Mouse (Mus musculus) retina, postnatal 7 days (tissue): ENCODE measurements around the gene Ppp2r3a.

Source experiments
- DNase-seq: peaks from one replicate; pipeline ENCODE4 v3.0.0-alpha.2; 2012; ENCODE audit warnings: low read depth, low spot score

Ppp2r3a gene

DNA sequence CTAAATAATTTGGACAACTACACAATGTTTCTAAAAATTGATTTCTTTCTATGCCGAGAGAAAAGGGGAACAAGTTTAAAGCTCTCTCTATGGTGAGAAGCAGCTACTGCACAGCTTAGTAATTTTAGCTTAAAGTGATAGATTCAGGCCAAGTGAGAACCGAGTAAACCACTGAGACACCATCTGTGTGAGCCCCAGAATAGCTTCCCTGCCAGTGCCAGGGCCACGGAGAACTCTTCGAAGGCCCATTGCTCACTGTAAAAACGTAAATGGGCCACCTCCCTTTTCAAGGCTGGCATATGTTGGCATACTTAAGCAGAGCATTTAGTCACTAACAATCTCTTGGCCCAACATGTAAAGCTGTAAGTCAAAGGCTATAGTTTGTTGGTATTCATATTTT is 91.5 kb downstream of the Ppp2r3a start:
- no peak for DNase-seq

DNA sequence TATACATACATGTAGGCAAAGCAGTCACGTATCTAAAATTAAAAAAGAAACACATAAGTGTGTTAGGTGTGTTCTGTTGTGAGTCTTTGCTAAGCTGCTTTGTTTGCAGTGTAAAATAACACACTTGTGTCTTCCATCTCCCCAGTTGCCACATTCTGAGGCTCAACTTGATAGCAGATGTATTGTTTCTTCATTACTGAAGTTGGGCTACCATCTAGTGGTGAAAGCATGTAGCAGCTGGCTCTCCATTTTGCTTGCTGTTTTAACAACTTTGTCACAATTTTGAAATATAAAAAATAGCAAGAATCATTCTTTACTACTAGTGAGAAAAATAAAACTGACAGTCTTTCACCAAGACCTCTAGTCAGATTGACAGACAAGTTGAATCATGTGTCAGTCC is 92.2 kb downstream of the Ppp2r3a start:
- DNase-seq: peak; percentile 50

DNA sequence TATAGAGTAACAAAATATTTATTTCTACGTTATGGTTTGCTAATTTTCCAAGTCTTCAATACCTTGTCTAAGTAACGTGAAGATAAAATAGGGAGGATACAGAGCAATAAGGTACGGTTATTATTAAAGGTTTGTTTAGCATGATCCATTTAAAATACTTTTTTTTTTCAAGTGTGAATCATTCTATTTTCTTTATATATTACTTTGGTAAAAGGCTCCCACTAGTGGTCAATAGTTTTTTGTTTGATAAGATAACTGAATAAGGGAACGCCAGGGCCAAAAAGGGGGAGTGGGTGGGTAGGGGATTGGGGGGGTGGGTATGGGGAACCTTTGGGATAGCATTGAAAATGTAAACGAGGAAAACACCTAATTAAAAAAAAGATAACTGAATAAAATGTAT is 98.7 kb downstream of the Ppp2r3a start:
- no peak for DNase-seq

DNA sequence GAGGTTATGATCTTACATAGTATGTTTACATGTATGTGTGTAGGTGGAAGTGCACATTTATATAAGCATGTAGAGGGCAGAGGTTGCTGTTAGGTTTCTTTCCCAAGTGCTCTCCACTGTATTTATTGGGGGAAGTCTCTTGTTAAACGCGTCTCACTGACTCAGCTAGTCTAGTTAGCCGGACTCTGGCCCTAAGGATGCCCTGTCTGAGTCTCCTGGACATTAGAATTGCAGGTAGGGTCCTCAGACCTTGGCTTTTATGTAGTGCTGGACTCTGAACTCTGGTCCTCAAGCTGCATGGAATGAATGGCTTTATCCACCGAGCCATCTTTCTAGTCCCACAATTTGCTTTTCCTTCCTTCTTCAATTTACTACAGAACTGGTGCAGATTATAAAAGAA is 108.0 kb downstream of the Ppp2r3a start:
- DNase-seq: no peak

DNA sequence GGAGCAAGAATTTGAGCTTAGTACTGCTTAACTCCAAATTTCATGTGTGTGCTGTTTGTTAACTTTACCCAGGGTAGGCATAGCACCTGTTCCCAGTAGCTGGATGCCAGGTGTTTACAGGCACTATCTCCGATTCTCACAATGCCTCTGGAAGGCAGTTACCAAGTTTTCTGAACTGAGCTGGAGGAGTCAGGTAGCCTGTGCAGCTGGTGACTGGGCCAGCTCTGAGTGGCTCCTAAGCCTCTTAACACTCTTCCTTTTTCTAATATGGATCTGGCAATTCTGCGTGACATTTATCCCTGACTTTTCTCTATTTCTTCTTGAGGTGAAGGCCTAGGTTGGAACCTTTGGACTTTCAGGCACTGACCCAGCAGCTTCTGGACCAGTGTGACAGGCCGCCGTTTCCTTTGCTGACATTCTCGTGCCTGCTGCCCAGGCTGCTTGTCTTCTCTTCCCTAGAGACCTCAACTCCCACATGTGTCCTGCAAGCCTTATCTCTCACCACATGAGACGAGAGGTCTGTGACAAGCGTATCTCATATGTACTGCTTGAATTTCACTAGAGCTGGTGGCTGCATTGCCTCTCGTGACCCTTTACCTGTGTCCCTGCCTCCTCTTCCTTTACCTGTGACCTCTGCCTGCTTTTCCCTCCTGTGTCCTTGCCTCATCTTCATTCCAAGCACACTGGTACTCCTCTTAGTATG is 137.3 kb downstream of the Ppp2r3a start:
- no peak for DNase-seq

DNA sequence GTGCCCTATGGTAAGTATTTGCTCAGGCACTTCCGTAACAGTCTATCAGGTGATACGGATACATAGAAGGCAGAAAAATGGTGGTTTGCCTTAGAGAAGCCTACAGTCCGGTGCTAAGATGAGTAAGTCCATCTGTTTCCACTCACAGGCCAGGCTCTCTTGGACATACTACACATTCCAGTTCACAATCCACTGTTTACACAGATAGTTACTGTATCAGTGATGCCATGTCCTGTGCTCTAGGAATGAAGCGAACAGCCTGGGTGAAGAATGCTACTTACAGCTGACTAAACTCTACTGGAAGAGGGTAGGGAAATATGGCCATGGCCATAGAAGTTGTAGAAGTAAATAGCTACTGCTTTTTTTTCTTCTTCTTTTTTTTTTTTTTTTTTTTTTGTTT is 138.3 kb downstream of the Ppp2r3a start:
- no peak for DNase-seq

DNA sequence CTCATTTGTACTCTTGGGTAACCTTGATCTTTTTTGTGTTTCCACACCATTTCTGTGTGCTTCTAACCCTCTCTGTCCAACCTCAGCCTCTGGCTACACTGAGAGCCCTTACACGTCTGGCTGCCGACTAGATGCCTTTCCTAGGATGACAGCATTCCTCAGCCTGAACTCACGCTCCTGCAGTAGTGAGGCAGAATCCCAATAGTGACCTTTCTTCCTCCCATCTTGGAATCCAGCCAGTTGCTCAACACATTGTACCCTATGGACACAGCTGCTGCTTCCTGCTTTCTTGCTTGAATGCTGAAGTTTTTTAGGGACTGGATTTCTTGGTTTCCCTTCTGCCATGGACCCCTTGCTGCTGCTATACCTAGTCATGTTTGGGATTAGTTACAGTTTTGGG is 141.6 kb downstream of the Ppp2r3a start:
- DNase-seq: no peak

DNA sequence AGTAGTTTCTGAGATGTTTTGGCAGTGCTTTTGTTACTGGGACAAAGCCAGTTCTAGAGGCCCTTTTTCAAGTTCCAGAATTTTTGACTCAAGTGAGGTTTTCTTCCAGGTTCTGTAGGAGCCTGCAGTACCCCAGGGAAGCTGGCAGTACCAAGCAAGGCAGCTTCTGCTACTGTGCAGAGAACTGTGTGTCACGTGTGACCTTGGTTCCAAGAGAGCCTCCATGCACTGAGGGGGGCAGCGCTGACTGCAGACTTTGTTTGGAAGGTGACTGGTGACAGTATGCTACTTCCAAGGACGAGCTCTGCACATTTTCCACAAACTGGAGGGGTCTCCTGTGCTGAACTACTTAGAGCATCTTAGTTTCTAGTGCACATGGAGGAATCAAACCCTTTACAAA is 144.2 kb downstream of the Ppp2r3a start:
- DNase-seq: no peak

DNA sequence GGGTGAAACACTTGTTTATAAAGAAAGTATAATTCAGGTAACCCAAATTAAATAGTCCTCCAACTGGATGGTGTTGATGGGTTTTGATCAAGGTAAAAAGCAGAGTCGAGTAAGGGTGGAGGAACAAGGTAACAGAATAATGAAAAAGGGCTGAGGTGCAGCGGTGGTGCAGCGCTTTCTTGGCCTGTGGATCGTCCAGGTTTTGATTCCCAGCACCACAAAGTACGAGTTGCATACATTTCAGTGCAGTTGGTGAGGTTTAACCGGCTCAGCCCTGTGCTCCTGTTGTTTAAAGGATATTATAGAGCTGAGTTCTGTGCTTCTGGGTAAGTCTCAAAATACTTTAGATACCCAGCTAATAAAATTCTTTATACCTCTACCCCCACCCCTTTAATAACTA is 145.9 kb downstream of the Ppp2r3a start:
- DNase-seq: no peak

DNA sequence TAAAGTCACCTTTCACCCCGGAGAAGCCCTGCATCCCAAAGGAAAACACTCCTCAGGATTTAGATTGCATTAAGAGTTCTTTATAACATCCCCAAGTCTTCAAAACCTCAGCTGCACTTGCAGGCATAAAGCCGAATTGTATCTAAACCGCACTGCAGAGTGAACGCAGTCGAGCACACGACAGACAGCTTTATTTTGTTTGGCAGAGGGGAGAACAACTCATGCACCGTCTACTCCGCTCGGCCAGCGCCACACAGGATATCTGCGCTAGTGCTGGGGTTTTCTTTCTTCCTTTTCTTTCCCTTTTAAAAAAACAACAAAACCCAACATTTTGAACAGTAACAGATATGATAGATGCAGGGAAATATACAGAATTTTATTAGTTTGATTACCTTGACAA is 146.7 kb downstream of the Ppp2r3a start:
- no peak for DNase-seq

DNA sequence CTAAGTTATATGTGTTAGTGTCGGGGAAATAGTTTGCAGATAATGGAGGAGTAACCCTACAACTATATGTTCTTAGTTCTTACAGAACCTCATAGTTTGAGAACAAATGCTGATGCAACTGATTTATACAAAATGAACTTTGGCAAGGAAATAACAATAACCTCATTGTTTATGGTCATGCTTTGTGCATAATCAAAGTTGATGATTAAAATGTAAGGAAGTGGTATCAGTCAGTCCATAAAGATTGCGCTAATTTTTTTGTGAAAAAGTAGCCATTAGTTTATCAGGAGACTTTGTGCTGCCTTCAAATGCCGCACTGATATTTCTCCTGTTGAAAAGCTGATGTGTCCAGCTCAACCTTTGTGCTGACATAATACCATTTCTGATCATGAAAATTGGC is 149.3 kb downstream of the Ppp2r3a start:
- no peak for DNase-seq

DNA sequence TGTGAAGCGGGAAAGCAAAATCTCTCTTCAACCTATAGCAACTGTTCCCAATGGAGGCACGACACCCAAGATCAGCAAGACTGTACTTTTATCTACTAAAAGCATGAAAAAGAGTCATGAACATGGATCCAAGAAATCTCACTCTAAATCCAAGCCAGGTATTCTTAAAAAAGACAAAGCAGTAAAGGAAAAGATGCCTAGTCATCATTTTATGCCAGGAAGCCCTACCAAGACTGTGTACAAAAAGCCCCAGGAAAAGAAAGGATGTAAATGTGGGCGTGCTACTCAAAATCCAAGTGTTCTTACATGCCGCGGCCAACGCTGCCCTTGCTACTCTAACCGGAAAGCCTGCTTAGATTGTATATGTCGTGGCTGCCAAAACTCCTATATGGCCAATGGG is 150.0 kb downstream of the Ppp2r3a start:
- DNase-seq: no peak

DNA sequence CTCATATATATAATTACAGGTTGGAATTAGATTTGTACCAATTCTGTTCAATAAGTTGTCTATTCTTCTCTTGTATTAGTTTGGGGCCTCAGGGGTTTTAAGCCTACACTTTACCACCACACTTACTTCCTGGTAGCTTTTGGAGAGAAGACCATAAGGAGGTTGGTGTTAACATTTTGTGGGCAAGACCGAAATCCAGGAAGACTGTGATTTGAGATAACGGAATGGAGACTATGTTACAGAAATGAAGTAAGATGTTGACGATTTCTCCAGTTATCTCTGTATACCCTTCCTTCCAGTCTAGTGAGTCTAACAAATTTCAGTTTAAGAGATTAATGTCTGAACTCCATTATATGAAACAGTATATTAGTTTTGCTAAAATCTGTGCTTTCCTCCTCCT is 151.4 kb downstream of the Ppp2r3a start:
- DNase-seq: no peak

DNA sequence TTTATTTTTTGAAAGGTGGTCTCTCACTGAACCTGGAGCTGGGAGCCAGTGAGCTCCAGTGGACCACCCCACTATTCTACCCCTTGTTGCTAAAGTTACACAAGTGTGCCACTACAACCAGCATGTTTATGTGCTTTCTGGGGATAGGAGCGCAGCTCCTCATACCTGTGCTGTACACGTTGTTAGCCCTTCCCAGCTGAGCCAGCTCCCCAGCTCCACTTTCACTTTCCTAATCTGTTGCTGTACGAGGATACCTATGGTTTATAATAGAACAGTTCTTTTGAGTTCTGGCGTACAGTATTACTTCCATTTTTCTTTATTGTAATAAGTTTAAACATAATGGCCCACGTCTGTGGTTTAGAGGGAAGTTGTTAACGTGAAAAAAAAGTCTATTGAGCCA is 152.2 kb downstream of the Ppp2r3a start:
- no peak for DNase-seq

DNA sequence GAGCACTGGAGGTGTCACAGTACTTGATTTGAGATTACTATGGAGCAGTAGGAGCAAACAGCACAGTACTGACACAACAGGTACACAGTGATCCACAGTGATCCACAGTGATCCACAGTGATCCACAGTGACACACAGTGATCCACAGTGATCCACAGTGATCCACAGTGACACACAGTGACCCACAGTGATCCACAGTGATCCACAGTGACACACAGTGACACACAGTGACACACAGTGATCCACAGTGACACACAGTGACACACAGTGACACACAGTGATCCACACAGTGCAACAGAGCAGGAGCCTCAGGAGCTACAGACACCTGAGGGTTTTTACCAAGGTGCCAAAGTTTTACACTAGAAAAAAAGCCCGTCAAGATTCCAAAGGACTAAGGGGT is 154.1 kb downstream of the Ppp2r3a start:
- DNase-seq: no peak

DNA sequence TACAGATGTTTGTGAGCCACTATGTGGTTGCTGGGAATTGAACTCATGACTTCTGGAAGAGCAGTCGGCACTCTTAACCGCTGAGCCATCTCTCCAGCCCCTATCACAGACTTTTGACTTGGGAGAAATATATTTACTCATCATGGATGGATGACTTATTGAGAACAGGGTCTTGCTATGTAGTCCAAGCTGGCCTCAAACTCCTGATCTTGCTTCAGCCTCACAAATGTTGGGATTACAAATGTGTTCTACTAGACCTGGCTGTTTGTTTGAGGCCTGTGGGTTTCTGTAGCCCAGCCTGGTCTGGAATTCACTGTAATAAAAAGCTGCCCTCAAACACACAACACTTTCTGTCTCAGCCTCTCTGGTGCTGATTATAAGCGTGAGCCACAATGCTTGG is 155.1 kb downstream of the Ppp2r3a start:
- no peak for DNase-seq

DNA sequence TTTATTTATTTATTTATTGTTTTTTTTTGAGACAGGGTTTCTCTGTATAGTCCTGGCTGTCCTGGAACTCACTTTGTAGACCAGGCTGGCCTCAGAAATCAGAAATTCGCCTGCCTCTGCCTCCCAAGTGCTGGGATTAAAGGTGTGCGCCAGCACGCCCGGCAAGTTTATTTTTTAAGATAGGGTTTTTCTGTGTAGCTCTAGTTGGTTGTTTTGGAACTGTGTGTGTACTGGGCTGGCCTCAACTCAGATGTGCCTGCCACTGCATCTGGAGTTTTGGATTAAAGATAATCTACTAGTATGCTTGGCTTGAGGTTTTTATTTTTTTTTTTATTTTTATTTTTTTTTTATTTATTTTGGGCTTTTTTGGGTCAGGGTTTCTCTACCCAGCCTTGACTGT is 156.2 kb downstream of the Ppp2r3a start:
- DNase-seq: no peak

DNA sequence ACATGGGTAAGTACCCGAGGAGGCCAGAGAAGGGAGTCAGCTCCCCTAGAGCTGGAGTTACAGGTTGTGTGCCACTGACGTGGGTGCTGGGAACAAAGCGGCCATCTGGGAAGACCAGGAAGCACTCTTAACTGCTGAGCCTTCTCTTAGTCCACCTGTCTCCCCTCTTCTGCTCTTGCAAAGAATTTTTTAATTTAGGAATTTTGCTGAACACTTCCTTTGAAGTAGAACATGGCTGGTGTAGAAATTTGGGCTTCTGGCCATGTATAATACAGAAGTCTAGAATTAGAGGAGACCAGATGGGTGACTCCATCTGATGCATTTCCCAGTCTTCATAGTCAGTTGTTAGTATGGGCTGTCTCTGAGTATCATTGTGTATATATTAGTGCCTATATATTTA is 167.9 kb downstream of the Ppp2r3a start:
- no peak for DNase-seq

DNA sequence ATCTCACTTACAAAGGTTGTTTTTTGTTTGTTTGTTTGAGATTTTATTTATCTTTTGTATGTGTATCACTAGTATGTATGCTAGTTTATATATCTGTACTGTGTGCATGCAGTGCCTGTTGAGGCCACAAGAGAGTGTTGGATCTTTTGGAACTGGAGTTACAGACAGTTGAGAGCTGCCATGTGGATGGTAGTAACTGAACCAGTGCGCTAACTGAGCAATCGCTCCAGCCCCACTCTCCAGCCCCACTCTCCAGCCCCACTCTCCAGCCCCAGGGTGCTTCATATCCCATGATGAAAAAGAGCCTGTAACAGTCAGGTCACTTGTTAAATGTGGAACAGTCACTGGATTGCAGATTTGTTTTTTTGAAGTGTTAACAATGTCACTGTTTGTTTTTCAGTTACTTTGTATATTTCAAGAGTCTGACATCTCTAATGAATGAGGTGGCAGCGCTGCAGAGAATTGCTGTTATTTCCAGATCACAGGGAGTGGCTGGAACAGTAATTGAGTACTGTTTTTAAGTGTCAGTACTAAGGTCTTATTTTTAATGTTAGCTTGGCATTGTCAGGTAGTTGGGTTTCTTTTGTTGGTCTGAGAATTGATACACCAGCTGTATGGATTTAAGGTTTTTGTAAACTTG is 171.4 kb downstream of the Ppp2r3a start:
- no peak for DNase-seq

DNA sequence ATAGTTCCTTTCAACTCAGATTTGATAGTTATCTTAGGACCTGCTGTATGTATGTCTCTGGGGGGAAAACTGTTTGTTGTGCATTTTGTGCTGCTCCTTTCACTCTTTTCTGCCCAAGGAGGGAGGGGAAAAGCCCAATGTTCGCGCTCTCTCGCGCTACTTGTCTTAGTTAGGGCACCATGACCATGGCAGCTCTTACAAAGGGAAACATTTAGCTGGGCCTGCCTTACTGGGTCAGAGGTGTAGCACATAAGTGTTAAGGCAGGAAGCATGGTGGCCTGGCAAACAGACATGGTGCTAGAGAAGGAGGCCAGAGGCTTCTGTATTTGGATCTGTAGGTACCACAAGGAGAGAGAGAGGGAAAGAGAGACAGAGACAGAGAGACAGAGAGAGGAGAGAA is 173.0 kb downstream of the Ppp2r3a start:
- no peak for DNase-seq

DNA sequence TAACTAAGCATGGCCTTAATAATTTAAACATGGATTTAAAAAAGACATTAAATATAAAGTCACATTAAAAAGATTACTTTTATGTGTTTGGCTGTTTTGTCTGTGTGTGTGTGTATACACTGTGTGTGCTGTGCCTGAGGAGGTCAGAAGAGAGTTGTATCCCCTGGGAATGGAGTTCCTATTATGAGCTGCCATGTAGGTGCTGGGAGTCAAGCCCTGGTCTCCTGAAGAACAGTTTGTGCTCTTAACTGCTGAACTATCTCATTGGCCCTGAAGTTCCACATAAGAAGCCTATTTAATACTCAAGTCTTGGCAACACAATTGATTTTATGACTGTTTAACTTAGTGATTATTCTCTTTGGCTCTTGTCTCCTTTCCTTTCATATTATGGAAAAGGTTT is 174.1 kb downstream of the Ppp2r3a start:
- DNase-seq: no peak

DNA sequence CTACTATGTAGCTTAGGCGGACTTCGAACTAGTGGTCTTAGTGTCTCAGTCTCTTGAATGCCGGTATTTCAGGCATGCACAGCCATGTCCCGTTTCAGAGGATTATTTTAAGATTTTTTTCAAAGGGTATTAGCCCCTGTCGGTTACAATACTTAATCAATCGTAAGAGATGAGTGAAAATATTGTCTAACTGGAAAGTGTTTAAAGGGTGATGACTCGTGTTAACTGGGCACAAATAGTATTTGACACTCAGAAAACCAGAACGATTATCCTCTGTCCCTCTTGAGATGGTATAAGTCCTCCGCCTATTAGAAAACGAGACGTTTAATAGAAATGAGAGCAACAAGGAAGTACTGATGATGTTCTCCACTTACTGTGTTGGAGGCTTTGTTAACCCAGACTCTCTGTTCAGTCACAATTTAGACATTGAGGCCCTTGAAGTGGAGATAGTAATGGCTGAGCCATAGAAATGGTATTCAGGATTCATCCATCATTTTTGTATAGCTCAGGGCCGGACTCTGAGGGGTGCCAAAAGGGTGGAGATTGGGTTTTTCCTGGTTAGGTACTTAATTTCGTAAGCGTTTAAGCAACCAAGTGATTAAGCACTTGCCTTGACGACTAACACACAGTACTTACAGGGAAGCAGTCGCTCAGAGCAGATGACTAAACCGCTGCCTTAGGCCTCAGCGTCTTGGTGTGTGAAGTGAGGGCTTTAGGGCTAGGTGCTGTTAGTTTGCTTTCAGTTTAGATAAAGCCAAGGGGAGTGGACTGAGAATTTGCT is 175.3 kb downstream of the Ppp2r3a start:
- DNase-seq: no peak

DNA sequence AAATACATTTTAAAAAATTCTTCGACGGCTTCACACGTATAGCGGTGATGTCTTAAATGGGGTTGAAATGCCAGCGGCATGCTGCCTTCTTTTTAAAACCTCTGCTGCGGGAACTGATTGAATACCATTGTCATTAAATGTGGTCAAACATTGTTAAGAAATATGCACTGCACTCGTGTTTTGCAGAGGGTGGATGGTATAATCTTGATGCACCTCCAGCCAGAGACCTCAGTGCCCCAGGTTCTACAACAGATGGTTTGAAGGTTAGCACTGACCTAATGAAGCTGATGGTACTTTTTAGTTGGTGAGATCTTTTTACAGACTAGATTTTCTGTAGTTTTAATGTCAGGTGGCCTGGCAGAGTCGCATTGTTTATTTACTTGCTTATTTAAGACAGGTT is 175.9 kb downstream of the Ppp2r3a start:
- DNase-seq: no peak
